Mouse (Mus musculus): ENCODE measurements around the gene Il34. TPM values are rescaled to one million over a fixed set of nuclear protein-coding genes. Genes with fewer than 3 reads are reported as not detected.

Gene Il34
- total and polyA plus RNA-seq, 3 experiments = 3.3 to 15.3 (median 5.3) TPM

DNA sequence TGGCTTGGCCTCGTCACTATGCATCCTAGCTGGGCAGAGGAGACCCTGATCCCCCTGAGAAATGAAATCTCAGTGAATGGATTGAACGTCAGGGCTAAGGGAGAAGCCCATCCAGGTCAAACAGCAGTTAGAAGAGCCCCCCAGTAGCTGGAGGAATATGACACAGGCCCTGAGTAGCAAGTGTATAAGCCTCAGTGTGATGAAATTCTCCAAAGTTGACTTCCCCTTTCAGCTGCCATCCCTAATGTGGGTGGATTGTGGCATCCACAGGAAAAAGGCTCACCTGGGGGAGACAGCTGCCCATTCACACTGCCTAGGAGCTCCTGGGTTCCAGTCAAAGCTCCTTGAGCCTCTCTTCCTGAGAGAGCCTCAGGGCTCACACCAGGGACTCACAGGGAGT is 20.4 kb downstream of the Il34 start:
- Histone ChIP-seq H3K4me3 (no peak overlapping the region), H3K27ac (no peak overlapping the region), H3K27me3 (ENCODE audit: control insufficient read depth, insufficient read depth, low read length) (no peaks in the 10 kb centered on the region), H3K36me3 (ENCODE audit: control insufficient read depth, insufficient read depth, low read length) (no peaks in the 10 kb centered on the region), H3K9ac (ENCODE audit: low read depth, low read length) (no peak overlapping the region), H3K79me2 (replicated peaks; ENCODE audit: control insufficient read depth, insufficient read depth, low read length) (no peaks in the 10 kb centered on the region), H3K4me1 (ENCODE audit: control insufficient read depth, insufficient read depth, low read length) (peaks cover 1% of the 10 kb centered on the region)
- intact Hi-C loops (cut with DNase I) = no loop called here
- no peak for DNase-seq
- TF ChIP-seq CTCF (IDR thresholded peaks at IDR 0.05) (no peak), EP300 (IDR thresholded peaks at IDR 0.05; ENCODE audit: insufficient read depth, low read depth, low read length) (no peak), POLR2A (IDR thresholded peaks at IDR 0.05; ENCODE audit: insufficient read depth, low read depth, low read length) (no peak)
- 80% methylated on average over 2 of the region's 2 CpGs for WGBS

DNA sequence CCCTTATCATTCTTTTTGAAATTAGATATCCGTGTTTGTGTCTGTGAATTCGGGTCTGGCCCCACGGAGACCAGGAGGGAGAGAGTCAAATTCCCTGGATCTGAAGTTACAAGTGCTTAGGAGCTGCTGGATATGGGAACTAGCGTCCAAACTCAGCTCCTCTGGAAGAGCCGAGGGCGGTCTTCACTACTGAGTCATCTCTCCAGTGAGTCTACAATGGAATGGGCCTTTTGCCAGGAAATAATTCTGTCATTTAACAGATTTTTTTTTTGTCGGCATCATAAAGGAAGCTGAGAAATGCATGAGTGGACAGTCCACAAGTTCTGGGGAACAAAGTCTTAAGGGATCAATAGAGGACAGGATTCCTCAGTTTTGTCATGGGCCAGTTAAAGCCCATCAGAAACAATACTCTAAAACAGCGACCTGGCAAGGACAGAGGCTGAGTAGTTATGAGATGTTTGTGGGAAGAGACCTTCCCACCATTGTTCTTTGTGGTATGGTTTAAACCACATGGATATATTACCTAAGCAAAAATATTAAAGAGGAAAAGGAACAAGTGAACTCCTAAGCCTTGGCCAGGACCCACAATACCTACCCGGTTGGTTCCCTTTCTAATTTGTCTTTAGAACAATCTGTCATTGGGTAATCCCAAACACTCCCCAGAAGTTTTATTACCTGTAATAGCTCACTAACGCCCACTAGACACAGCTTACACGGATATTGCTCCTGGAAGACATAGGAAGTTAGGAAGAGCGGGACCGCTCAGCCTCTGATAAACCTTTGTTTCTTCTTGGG is 25.6 kb downstream of the Il34 start:
- no peak for DNase-seq
- Histone ChIP-seq H3K27me3 (ENCODE audit: control insufficient read depth, insufficient read depth, low read length) (no peaks in the 10 kb centered on the region), H3K4me1 (ENCODE audit: control insufficient read depth, insufficient read depth, low read length) (no peaks in the 10 kb centered on the region), H3K27ac (no peak overlapping the region), H3K9ac (ENCODE audit: low read depth, low read length) (no peak overlapping the region), H3K36me3 (ENCODE audit: control insufficient read depth, insufficient read depth, low read length) (no peaks in the 10 kb centered on the region), H3K79me2 (replicated peaks; ENCODE audit: control insufficient read depth, insufficient read depth, low read length) (no peaks in the 10 kb centered on the region), H3K4me3 (no peak overlapping the region)
- TF ChIP-seq POLR2A (IDR thresholded peaks at IDR 0.05; ENCODE audit: insufficient read depth, low read depth, low read length) (no peak), CTCF (IDR thresholded peaks at IDR 0.05) (no peak), EP300 (IDR thresholded peaks at IDR 0.05; ENCODE audit: insufficient read depth, low read depth, low read length) (no peak)
- WGBS = 50% methylated on average over 13 of the region's 13 CpGs
- intact Hi-C loops (cut with DNase I) = no loop called here

DNA sequence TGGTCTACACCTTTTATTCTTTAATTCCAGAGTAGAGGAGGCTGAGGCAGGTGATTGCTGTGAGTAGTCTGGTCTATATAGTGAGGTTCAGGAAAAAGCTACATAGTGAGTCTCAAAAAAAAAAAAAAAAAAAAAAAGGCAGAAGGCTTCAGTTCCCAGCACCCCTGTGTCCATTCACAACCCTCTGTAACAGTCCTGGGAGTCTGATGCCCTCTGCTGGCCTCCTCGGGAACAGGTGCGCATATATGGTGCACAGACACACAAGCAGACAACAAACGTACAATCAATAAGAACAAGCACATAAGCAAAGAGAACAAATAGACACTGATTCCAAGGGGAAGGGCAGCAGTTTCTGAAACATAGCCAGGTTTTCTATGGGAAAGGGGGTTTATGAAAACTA is 29.4 kb downstream of the Il34 start:
- Histone ChIP-seq H3K27ac (no peak overlapping the region), H3K27me3 (ENCODE audit: control insufficient read depth, insufficient read depth, low read length) (no peaks in the 10 kb centered on the region), H3K36me3 (ENCODE audit: control insufficient read depth, insufficient read depth, low read length) (no peaks in the 10 kb centered on the region), H3K79me2 (replicated peaks; ENCODE audit: control insufficient read depth, insufficient read depth, low read length) (no peaks in the 10 kb centered on the region), H3K9ac (ENCODE audit: low read depth, low read length) (no peak overlapping the region), H3K4me1 (ENCODE audit: control insufficient read depth, insufficient read depth, low read length) (peaks cover 2% of the 10 kb centered on the region; the same call in 1 of the 2 replicates), H3K4me3 (no peak overlapping the region)
- DNase-seq = no peak
- WGBS = 95% methylated on average over 3 of the region's 3 CpGs
- TF ChIP-seq EP300 (IDR thresholded peaks at IDR 0.05; ENCODE audit: insufficient read depth, low read depth, low read length) (no peak), POLR2A (IDR thresholded peaks at IDR 0.05; ENCODE audit: insufficient read depth, low read depth, low read length) (no peak)
- intact Hi-C loops (cut with DNase I) = no loop called here

DNA sequence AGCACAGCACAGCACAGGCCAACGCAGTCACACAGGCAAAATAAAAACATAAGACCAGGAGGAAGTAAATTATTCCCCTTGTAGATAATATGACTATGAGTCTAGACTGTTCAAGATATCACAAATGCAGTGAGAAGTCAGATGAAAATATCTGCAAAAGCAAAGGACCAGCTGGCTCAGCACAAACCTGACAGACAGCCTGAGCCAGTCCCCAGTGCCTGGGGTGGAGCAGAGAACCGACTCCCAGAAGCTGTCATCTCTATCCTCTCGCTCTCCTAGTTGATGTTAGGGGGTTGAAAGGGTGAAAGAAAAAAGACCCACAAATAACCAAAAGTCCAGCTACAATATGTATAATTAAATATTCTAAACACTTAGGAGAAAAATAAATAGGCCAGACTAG is 30.0 kb downstream of the Il34 start:
- Histone ChIP-seq H3K79me2 (replicated peaks; ENCODE audit: control insufficient read depth, insufficient read depth, low read length) (no peaks in the 10 kb centered on the region), H3K27ac (no peak overlapping the region), H3K4me1 (ENCODE audit: control insufficient read depth, insufficient read depth, low read length) (peaks cover 2% of the 10 kb centered on the region; the same call in 1 of the 2 replicates), H3K4me3 (no peak overlapping the region), H3K36me3 (ENCODE audit: control insufficient read depth, insufficient read depth, low read length) (no peaks in the 10 kb centered on the region), H3K9ac (ENCODE audit: low read depth, low read length) (no peak overlapping the region), H3K27me3 (ENCODE audit: control insufficient read depth, insufficient read depth, low read length) (no peaks in the 10 kb centered on the region)
- 76% methylated on average over 3 of the region's 3 CpGs for WGBS
- intact Hi-C loops (cut with DNase I) = no loop called here
- TF ChIP-seq CTCF (IDR thresholded peaks at IDR 0.05) (no peak), POLR2A (IDR thresholded peaks at IDR 0.05; ENCODE audit: insufficient read depth, low read depth, low read length) (no peak)
- DNase-seq = no peak

DNA sequence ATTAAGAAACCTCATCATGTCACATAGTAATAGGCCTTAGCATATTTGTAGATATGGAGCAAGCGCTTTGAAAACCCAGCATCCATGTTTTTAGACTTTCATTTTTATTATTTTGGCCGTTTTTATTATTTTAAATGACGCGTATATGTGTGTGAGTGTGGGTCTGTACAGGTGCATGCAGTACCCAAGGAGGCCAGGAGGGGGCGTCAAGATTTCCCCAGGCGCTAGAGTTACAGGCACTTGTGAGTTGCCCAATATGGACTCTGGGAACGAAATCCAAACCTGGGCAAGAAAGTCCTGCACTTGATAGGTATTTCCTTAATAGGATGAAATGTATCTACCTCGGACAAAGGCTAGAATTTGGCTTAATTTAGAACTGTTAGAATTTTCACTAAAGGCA is 30.4 kb downstream of the Il34 start:
- H3K36me3 ChIP-seq (ENCODE audit: control insufficient read depth, insufficient read depth, low read length) = no peaks in the 10 kb centered on the region
- no peak overlapping the region for H3K9ac ChIP-seq (ENCODE audit: low read depth, low read length)
- peaks cover 2% of the 10 kb centered on the region; the same call in 1 of the 2 replicates for H3K4me1 ChIP-seq (ENCODE audit: control insufficient read depth, insufficient read depth, low read length)
- TF ChIP-seq POLR2A (IDR thresholded peaks at IDR 0.05; ENCODE audit: insufficient read depth, low read depth, low read length) (no peak), CTCF (IDR thresholded peaks at IDR 0.05) (peak; percentile 57)
- H3K27me3 ChIP-seq (ENCODE audit: control insufficient read depth, insufficient read depth, low read length) = no peaks in the 10 kb centered on the region
- H3K79me2 ChIP-seq (replicated peaks; ENCODE audit: control insufficient read depth, insufficient read depth, low read length) = no peaks in the 10 kb centered on the region
- intact Hi-C loops (cut with DNase I) = no loop called here
- 74% methylated on average over 8 of the region's 8 CpGs for WGBS
- no peak for DNase-seq
- H3K27ac ChIP-seq = no peak overlapping the region; the same call in 1 of the 2 replicates
- no peak overlapping the region for H3K4me3 ChIP-seq

DNA sequence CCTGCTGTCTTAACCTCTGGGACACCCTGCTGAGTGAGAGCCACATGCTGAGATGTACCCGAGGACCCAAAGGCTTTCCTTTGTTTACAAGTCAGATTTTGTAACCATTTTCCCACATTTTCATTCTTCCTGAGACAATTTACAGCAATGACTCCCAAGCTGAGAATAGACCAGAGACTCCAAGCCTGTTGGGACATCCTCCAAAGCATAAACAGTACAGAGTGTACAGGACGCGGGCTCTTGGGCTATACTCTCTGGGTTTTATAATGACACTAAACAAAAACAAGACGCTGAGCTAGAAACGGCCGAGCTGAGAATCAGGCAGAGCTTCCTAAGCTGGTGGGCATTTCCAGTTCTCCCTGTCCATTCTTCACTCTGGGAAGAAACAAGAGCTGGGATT is 31.0 kb downstream of the Il34 start:
- no peak for TF ChIP-seq POLR2A (IDR thresholded peaks at IDR 0.05; ENCODE audit: insufficient read depth, low read depth, low read length)
- no peak for TF ChIP-seq CTCF (IDR thresholded peaks at IDR 0.05)
- no peak for TF ChIP-seq EP300 (IDR thresholded peaks at IDR 0.05; ENCODE audit: insufficient read depth, low read depth, low read length)
- peak overlapping the region; percentile 41 for H3K27ac ChIP-seq
- no peaks in the 10 kb centered on the region for H3K79me2 ChIP-seq (replicated peaks; ENCODE audit: control insufficient read depth, insufficient read depth, low read length)
- DNase-seq = no peak
- no peak overlapping the region for H3K4me3 ChIP-seq
- peaks cover 2% of the 10 kb centered on the region; the same call in 1 of the 2 replicates for H3K4me1 ChIP-seq (ENCODE audit: control insufficient read depth, insufficient read depth, low read length)
- H3K9ac ChIP-seq (ENCODE audit: low read depth, low read length) = no peak overlapping the region
- intact Hi-C loops (cut with DNase I) = no loop called here
- 78% methylated on average over 6 of the region's 6 CpGs for WGBS
- H3K36me3 ChIP-seq (ENCODE audit: control insufficient read depth, insufficient read depth, low read length) = no peaks in the 10 kb centered on the region
- no peaks in the 10 kb centered on the region for H3K27me3 ChIP-seq (ENCODE audit: control insufficient read depth, insufficient read depth, low read length)

Data from heart, adult 2 months (tissue).